Mouse (Mus musculus): ENCODE measurements around the gene Rimklb. TPM values are rescaled to one million over a fixed set of nuclear protein-coding genes. Genes with fewer than 3 reads are reported as not detected.
"Not testable (repeated sequence)": the region's sequence is repeated elsewhere in the genome, so short reads cannot be mapped to it uniquely, and the experiment has no call there.

Rimklb gene
- total RNA-seq, 2 experiments from 2014 or later = 0.82 to 1.5 TPM

DNA sequence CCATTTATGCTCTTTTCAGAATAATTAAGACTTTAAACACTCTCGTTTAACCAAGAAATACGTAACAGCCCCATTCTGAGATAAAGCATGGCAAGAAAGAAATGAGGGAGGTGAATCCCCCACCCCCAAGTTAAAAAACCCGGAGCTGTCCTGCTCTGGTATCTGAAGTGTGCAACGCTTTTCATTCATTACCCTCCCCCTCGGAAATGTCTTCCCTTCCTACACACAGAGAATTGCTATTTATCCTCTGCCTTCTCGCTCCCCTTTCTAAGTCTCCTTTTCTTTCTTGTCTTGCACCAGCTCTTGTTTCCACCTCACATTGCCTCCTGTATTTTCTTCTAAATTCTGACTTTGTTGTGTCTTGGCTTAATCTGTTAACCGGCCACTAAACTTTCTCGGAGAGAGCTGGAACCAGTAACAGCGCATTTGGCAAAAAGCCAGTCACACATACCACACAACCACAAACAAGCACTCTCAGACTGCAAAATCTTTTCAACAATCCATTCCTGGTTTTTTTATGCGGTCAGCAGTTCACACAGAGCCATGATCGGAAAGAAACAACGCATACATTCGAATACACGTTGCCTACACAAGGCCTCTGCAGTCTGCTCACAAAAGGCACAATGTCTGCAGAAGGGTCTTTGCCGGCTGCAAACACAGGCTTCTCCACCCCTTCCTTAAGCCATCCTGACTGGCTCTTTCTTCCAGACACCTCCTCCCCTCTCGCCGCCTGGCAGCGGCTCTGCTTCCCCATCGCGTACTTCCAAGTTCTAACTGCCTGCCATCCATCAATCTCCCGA lies 3.3 kb downstream of the Rimklb start:
- no peak for DNase-seq

DNA sequence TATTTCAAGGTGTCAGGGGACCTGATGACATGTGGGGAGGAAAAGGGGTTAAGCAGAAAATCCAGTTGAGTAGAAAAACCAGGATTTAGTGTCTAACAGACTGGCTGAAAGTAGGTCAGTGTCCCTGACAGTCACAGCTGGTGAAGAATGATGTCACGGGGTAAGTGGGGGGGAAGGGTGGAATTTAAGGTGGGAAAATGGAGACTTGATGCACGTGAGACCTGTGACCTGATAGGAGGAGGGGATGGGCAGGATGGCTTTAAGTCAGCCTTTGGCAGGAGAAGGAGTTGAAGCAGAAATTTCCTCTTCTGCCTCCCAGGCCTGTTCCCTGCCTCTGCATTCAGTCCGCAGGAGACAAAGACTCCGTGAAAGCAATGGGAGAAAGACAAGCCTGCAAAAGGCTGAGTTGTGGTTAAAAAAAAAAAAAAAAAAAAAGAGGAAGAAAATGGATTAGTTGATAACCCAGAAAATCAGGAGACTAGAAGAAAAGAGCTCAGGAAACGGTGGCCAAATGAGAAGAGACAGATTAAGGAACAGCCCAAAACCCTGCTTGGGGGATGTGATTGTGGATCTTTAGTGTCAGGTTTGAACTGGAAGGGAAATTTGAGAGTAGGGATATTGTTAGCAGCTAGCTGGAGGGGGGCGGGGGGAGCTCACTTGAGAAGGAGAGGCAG lies 4.6 kb downstream of the Rimklb start:
- no peak for DNase-seq

GRCm38 (mm10) chr6:122492479-122492878 lies 6.1 kb downstream of the Rimklb start:
- no peak for DNase-seq

GRCm38 (mm10) chr6:122491557-122491956 lies 7.0 kb downstream of the Rimklb start:
- peak; percentile 83 for DNase-seq

DNA sequence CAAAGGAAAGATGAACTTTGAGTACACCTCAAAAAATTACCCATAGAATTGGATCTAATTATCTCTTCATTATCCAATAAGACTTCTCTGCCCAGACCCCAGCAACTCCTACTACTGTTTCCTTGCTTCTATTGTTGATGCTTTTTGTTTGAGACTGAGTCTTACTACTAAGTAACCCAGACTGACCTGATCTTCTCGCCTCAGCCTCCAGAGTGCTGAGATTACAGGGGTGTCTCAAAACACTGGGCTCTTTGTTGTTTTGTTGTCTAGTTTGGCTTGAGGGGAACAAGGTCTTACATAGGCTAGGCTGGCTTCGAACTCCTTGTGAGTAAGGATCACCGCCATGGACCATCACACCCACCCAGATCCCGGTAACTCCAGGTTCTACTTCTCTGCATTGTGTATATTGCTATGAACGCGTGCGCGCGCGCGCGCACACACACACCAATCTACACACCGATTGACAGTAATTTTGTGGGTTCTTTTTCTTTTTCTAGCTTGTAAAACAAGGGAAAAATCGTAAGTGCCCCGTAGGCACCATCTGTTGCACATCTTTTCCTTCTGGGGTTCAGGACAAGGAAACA lies 7.5 kb downstream of the Rimklb start:
- no peak for DNase-seq

DNA sequence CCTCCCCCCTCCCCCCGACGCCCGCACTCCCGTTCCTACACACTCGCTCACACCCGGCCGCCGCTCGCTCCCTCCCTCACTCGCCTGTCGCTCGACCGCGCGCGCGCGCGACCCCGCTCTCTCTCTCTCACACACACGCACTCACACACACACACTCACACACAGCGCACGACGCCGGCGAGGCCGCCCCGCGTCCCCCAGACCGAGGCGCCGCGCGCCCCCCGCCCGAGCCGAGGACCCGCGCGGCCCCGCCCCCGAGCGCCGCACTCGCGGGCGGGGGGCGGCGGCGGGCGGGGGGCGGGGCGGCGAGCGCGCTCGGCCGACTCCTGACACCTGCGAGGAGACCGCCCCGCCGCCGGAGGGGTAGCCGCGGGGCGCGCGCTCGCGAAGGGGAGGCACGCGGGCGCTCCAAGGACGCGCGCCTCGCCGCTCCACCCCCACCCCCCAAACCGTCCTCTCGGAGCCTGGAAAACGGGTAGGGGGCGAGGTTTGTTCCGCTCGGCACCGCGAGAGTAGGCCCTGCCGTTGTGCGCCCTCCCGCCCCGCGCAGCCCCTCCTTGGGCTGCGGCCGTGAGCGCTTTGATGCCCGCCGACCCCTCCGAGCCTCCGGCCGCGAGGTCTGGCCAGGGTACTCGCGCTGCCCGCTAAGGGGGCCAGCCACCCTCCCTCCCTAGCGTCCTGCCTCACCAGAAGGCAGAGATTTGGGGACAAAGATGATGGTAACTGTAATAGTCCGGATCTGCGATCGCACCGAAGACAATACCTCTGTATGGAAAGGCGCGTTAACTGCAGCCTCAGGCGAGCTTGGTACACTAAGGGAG lies 12.1 kb downstream of the Rimklb start:
- peak; percentile 38 for DNase-seq

GRCm38 (mm10) chr6:122485401-122486296 lies 12.9 kb downstream of the Rimklb start:
- peak; percentile 3 for DNase-seq

- DNase-seq = no peak
These were observed 20.5 kb downstream of the Rimklb start for GRCm38 (mm10) chr6:122478062-122478461.

GRCm38 (mm10) chr6:122471461-122471860 lies 27.1 kb downstream of the Rimklb start:
- DNase-seq = not testable (repeated sequence)

DNA sequence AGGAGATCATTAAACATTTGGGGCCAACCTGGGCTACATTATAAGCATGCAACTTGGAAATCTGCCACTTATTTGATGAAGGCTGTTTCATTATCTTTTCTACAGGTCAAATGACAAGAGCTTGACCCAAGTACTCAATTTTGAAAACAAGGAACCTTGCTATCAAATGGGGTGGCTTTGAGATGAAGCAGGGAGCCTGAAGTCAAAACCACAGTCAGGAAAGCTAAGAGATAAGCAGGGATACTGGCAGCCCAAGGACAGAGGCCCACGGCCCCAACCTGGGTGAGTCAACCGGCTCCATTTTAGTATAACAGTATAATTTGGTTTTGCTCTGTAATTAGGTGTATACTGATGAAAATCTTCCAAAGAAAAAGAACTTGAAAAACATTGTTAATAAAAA lies 28.3 kb downstream of the Rimklb start:
- DNase-seq = no peak

- DNase-seq = no peak
These were observed 29.4 kb downstream of the Rimklb start for GRCm38 (mm10) chr6:122469030-122469640.

- no peak for DNase-seq
These were observed 32.4 kb downstream of the Rimklb start for GRCm38 (mm10) chr6:122466092-122466713.

- no peak for DNase-seq
These were observed 39.4 kb downstream of the Rimklb start for GRCm38 (mm10) chr6:122458946-122459693.

GRCm38 (mm10) chr6:122447848-122448247 lies 50.7 kb downstream of the Rimklb start:
- no peak for DNase-seq

GRCm38 (mm10) chr6:122445215-122445614 lies 53.3 kb downstream of the Rimklb start:
- DNase-seq = no peak

- DNase-seq = no peak
These were observed 57.8 kb downstream of the Rimklb start for GRCm38 (mm10) chr6:122440632-122441226.

DNA sequence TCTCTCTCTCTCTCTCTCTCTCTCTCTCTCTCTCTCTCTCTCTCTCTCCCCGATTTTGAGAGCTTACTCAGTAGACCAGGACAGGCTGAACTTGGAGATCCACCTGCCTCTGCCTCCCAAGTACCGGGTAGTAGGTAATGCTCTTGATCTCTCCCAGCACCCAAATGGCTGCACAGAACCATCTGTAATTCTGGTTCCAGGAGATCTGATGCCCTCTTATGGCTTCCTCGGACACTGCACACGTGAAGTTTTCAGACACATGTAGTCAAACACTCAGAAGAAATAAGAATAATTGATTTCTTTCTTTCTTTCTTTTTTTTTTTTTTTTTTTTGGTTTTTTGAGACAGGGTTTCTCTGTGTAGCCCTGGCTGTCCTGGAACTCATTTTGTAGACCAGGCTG lies 59.3 kb downstream of the Rimklb start:
- no peak for DNase-seq

GRCm38 (mm10) chr6:122435270-122435669 lies 63.3 kb downstream of the Rimklb start:
- no peak for DNase-seq

- DNase-seq = no peak
These were observed 71.1 kb downstream of the Rimklb start for GRCm38 (mm10) chr6:122427456-122427855.
